Mouse (Mus musculus) MEL (cell line): ENCODE data around the gene Scaf11. TPM values are rescaled to one million over a fixed set of nuclear protein-coding genes. Genes with fewer than 3 reads are reported as not detected.

Experiments used
- DNase-seq: peaks from one replicate; pipeline ENCODE4 v3.0.0; 2011; ENCODE audit warnings: low read depth, low spot score
- H3K27ac ChIP-seq: 2 replicates; pipeline ENCODE4 v1.5.1; 2012; ENCODE audit warnings: low read depth, mild to moderate bottlenecking, control low read depth, low read length, moderate library complexity; ENCODE audit not compliant: control insufficient read depth
- H3K27me3 ChIP-seq, 2 experiments: fragments of 150-350 bp in 1 of 2; sonication (generic) in 1 of 2; 2 replicates each; pipeline ENCODE4 v1.6.1; 2012; ENCODE audit warnings: low read length in 2 of 2, mild to moderate bottlenecking in 2 of 2, improper control_type of control experiment in 1 of 2, moderate library complexity in 1 of 2; ENCODE audit not compliant: insufficient read depth in 2 of 2, control insufficient read depth in 1 of 2
- H3K36me3 ChIP-seq, 2 experiments: 2 replicates each; pipeline ENCODE4 v1.6.1; 2012 to 2014; ENCODE audit warnings: low read length in 2 of 2, improper control_type of control experiment in 1 of 2, inconsistent platforms in 1 of 2, mild to moderate bottlenecking in 1 of 2; ENCODE audit not compliant: insufficient read depth in 2 of 2, control insufficient read depth in 1 of 2
- H3K4me1 ChIP-seq, 2 experiments: fragments of 150-350 bp in 1 of 2; sonication (generic) in 1 of 2; 2 replicates each; pipeline ENCODE4 v1.6.1; 2012; ENCODE audit warnings: low read length in 2 of 2, improper control_type of control experiment in 1 of 2, mild to moderate bottlenecking in 1 of 2; ENCODE audit not compliant: insufficient read depth in 2 of 2, control insufficient read depth in 1 of 2
- H3K4me3 ChIP-seq, 2 experiments: fragments of 150-350 bp in 1 of 2; sonication (generic) in 1 of 2; 2 replicates each; pipeline ENCODE4 v1.5.1; 2012; ENCODE audit warnings: low read depth in 2 of 2, low read length in 2 of 2, mild to moderate bottlenecking in 2 of 2, moderate library complexity in 2 of 2, control low read depth in 1 of 2, improper control_type of control experiment in 1 of 2; ENCODE audit not compliant: control insufficient read depth in 1 of 2, insufficient read depth in 1 of 2
- H3K79me2 ChIP-seq: 2 replicates; pipeline ENCODE4 v1.6.1; 2012; ENCODE audit warnings: mild to moderate bottlenecking, low read length, moderate library complexity; ENCODE audit not compliant: control insufficient read depth, poor library complexity, insufficient read depth
- H3K9ac ChIP-seq: 2 replicates; pipeline ENCODE4 v1.6.1; 2012; ENCODE audit warnings: low read depth, mild to moderate bottlenecking, control low read depth, low read length, moderate library complexity; ENCODE audit not compliant: control insufficient read depth, poor library complexity, severe bottlenecking
- H3K9me3 ChIP-seq: fragments of 150-350 bp; sonication (generic); replicated peaks from 2 replicates; pipeline ENCODE4 v1.6.1; 2012; ENCODE audit warnings: mild to moderate bottlenecking, low read length, improper control_type of control experiment, moderate library complexity; ENCODE audit not compliant: insufficient read depth
- BHLHE40 ChIP-seq: IDR thresholded peaks from 2 replicates; pipeline ENCODE4 v1.6.1; 2012; ENCODE audit warnings: low read depth, mild to moderate bottlenecking, inconsistent platforms, low read length, improper control_type of control experiment, borderline replicate concordance
- CHD2 ChIP-seq: IDR thresholded peaks from 2 replicates; pipeline ENCODE4 v1.6.1; 2011; ENCODE audit warnings: low read length, improper control_type of control experiment
- E2F4 ChIP-seq: IDR thresholded peaks from 2 replicates; pipeline ENCODE4 v1.6.1; 2011; ENCODE audit warnings: low read depth, low read length, improper control_type of control experiment, borderline replicate concordance
- EP300 ChIP-seq, 2 experiments: IDR thresholded peaks; 2 replicates each; pipeline ENCODE4 v1.6.1; 2011; ENCODE audit warnings: improper control_type of control experiment in 2 of 2, low read length in 2 of 2, low read depth in 1 of 2, mild to moderate bottlenecking in 1 of 2
- ETS1 ChIP-seq: IDR thresholded peaks from 2 replicates; pipeline ENCODE4 v1.6.1; 2012; ENCODE audit warnings: low read depth, mild to moderate bottlenecking, inconsistent platforms, low read length, improper control_type of control experiment, moderate library complexity
- GABPA ChIP-seq: IDR thresholded peaks from 2 replicates; pipeline ENCODE4 v1.6.1; 2012; ENCODE audit warnings: low read depth, mild to moderate bottlenecking, inconsistent platforms, low read length, improper control_type of control experiment, moderate library complexity
- GATA1 ChIP-seq: IDR thresholded peaks from 2 replicates; pipeline ENCODE4 v1.6.1; 2011; ENCODE audit warnings: low read depth, low read length, improper control_type of control experiment
- HCFC1 ChIP-seq: IDR thresholded peaks from 2 replicates; pipeline ENCODE4 v1.6.1; 2012; ENCODE audit warnings: low read depth, mild to moderate bottlenecking, inconsistent platforms, low read length, improper control_type of control experiment, moderate library complexity
- KAT2A ChIP-seq: conservative IDR thresholded peaks from 2 replicates; pipeline ENCODE4 v1.6.1; 2012; ENCODE audit warnings: low read depth, low read length, improper control_type of control experiment, inconsistent platforms
- MEF2A ChIP-seq: IDR thresholded peaks from 2 replicates; pipeline ENCODE4 v1.6.1; 2014; ENCODE audit warnings: low read depth, mild to moderate bottlenecking, inconsistent platforms, low read length, improper control_type of control experiment; ENCODE audit not compliant: poor library complexity, insufficient replicate concordance, severe bottlenecking; ENCODE audit errors: extremely low read depth
- MXI1 ChIP-seq: IDR thresholded peaks from 2 replicates; pipeline ENCODE4 v1.6.1; 2011; ENCODE audit warnings: mild to moderate bottlenecking, low read depth, low read length, improper control_type of control experiment
- NELFE ChIP-seq: IDR thresholded peaks from 2 replicates; pipeline ENCODE4 v1.6.1; 2011; ENCODE audit warnings: low read depth, low read length, improper control_type of control experiment
- NRF1 ChIP-seq: IDR thresholded peaks from 2 replicates; pipeline ENCODE4 v1.6.1; 2014; ENCODE audit warnings: low read depth, mild to moderate bottlenecking, inconsistent platforms, low read length, improper control_type of control experiment, moderate library complexity; ENCODE audit not compliant: poor library complexity, insufficient read depth, severe bottlenecking
- POLR2AphosphoS5 ChIP-seq: IDR thresholded peaks from 2 replicates; pipeline ENCODE4 v1.6.1; 2012; ENCODE audit warnings: low read depth, borderline replicate concordance, mild to moderate bottlenecking, inconsistent platforms, low read length, moderate library complexity, mixed read lengths
- RAD21 ChIP-seq: IDR thresholded peaks from 2 replicates; pipeline ENCODE4 v1.6.1; 2011; ENCODE audit warnings: mild to moderate bottlenecking, low read depth, low read length, improper control_type of control experiment
- RCOR1 ChIP-seq: IDR thresholded peaks from 2 replicates; pipeline ENCODE4 v1.6.1; 2012; ENCODE audit warnings: low read depth, mild to moderate bottlenecking, inconsistent platforms, low read length, improper control_type of control experiment
- SIN3A ChIP-seq: IDR thresholded peaks from 2 replicates; pipeline ENCODE4 v1.6.1; 2012; ENCODE audit warnings: low read length, improper control_type of control experiment, inconsistent platforms
- SMC3 ChIP-seq: IDR thresholded peaks from 2 replicates; pipeline ENCODE4 v1.6.1; 2011; ENCODE audit warnings: low read depth, low read length, improper control_type of control experiment
- TAL1 ChIP-seq: IDR thresholded peaks from 2 replicates; pipeline ENCODE4 v1.6.1; 2012; ENCODE audit warnings: mild to moderate bottlenecking, inconsistent platforms, low read length, moderate library complexity, mixed read lengths
- TBP ChIP-seq: IDR thresholded peaks from 2 replicates; pipeline ENCODE4 v1.8.0; 2011; ENCODE audit warnings: low read depth, low read length, improper control_type of control experiment
- TCF12 ChIP-seq: IDR thresholded peaks from 2 replicates; pipeline ENCODE4 v1.6.1; 2014; ENCODE audit warnings: low read depth, mild to moderate bottlenecking, inconsistent platforms, low read length, improper control_type of control experiment, moderate library complexity
- UBTF ChIP-seq: IDR thresholded peaks from 2 replicates; pipeline ENCODE4 v1.6.1; 2012; ENCODE audit warnings: low read depth, mild to moderate bottlenecking, inconsistent platforms, low read length, improper control_type of control experiment, moderate library complexity, borderline replicate concordance; ENCODE audit not compliant: insufficient read depth
- USF1 ChIP-seq: IDR thresholded peaks from 2 replicates; pipeline ENCODE4 v1.6.1; 2014; ENCODE audit warnings: low read depth, mild to moderate bottlenecking, inconsistent platforms, low read length, improper control_type of control experiment, moderate library complexity
- USF2 ChIP-seq, 2 experiments: IDR thresholded peaks; 2 replicates each; pipeline ENCODE4 v1.6.1; 2011 to 2012; ENCODE audit warnings: improper control_type of control experiment in 2 of 2, low read length in 2 of 2, borderline replicate concordance in 1 of 2, inconsistent platforms in 1 of 2, low read depth in 1 of 2, mild to moderate bottlenecking in 1 of 2; ENCODE audit not compliant: insufficient read depth in 1 of 2
- ZC3H11A ChIP-seq: IDR thresholded peaks from 2 replicates; pipeline ENCODE4 v1.6.1; 2012; ENCODE audit warnings: low read depth, mild to moderate bottlenecking, inconsistent platforms, low read length, improper control_type of control experiment
- ZKSCAN1 ChIP-seq: IDR thresholded peaks from 2 replicates; pipeline ENCODE4 v1.6.1; 2012; ENCODE audit warnings: low read depth, mild to moderate bottlenecking, inconsistent platforms, low read length, improper control_type of control experiment, moderate library complexity
- polyA plus RNA-seq, 2 experiments: library from polyadenylated mRNA; stranded (reverse) in 1 of 2; unstranded in 1 of 2; fragments of >175 nt in 1 of 2; fragments of >200 nt in 1 of 2; gene quantifications; 2 replicates each; pipeline versions ENCODE4 v1.2.1 to v1.2.4; 2012; ENCODE audit warnings: low replicate concordance in 2 of 2, low read depth in 1 of 2; ENCODE audit not compliant: insufficient read length in 2 of 2, insufficient read depth in 1 of 2, missing spikeins in 1 of 2
- total RNA-seq: library from RNA; depleted of rRNA; stranded (reverse); fragments of 300-350 nt; gene quantifications from 2 replicates; pipeline ENCODE4 v1.2.3, GENCODE M21; 2012

Scaf11 gene
- total and polyA plus RNA-seq, 3 experiments: 137 to 242 (median 165) TPM

DNA sequence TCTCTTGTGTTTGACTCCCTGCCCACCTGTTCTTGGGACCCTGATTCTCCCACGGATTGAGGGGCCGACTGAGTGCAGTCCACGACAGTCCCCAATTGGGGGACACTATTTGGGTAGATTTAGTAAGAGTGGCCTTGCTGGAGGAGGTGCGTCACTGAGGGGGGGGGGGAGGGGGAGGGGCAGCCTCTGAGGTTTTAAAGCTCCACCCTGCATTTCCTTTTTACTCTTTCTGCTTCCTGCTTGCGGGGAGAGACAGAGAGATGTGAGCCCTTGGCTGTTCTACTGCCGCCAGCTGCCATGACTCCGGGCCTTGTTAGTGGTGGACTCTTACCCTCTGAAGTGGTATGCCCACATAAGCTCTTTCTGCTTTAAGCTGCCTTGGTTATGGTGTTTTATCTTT, 37.0 kb upstream of the Scaf11 start:
- H3K4me3 ChIP-seq: no peak overlapping the region
- H3K9me3 ChIP-seq: no peaks in the 10 kb centered on the region
- H3K27me3 ChIP-seq: peaks cover 0 to 2% of the 10 kb centered on the region in 2 experiments; a peak in 2 of 4 replicates
- no peak for DNase-seq
- H3K36me3 ChIP-seq: no peaks in the 10 kb centered on the region
- TF ChIP-seq HCFC1 (no peak), KAT2A (no peak), GATA1 (no peak)
- no peaks in the 10 kb centered on the region for H3K4me1 ChIP-seq
- no peak overlapping the region for H3K9ac ChIP-seq
- no peaks in the 10 kb centered on the region for H3K79me2 ChIP-seq
- no peak overlapping the region for H3K27ac ChIP-seq

DNA sequence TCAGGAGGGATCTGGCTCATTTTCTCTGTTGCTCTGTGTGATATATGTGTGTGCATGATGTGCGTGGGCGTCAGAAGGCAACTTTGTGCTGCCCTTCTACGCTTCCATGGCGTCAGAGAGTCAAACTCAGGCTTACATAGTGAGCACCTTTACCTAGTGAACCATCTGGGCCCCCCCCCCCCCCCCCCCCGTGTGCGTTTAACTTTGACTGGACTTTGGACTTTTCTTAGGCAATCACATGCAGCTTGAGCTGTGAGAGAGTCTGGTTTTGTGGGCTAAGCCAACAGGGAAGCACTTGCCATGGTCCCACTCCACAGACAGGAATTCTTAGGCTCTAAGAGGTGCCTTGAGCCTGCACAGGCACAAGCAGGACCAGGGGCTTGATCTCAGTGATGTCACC, 33.6 kb upstream of the Scaf11 start:
- no peak overlapping the region for H3K9ac ChIP-seq
- H3K27ac ChIP-seq: no peak overlapping the region
- H3K4me3 ChIP-seq: no peak overlapping the region
- H3K9me3 ChIP-seq: no peaks in the 10 kb centered on the region
- H3K27me3 ChIP-seq: no peaks in the 10 kb centered on the region
- H3K79me2 ChIP-seq: no peaks in the 10 kb centered on the region
- peaks cover 0 to 3% of the 10 kb centered on the region in 2 experiments; a peak in 2 of 4 replicates for H3K36me3 ChIP-seq
- TF ChIP-seq SIN3A (no peak), GATA1 (no peak), MEF2A (no peak), ETS1 (no peak), MXI1 (no peak), USF1 (no peak), ZC3H11A (no peak), POLR2AphosphoS5 (no peak), ZKSCAN1 (no peak), GABPA (no peak), UBTF (no peak), USF2 (IDR thresholded peaks at IDR 0.05; ENCODE audit: borderline replicate concordance in 1 of 2, insufficient read depth in 1 of 2, low read depth in 1 of 2, low read length in 2 of 2) (no peak), CHD2 (no peak)
- peaks cover 0 to 3% of the 10 kb centered on the region in 2 experiments; a peak in 1 of 4 replicates for H3K4me1 ChIP-seq
- no peak for DNase-seq

DNA sequence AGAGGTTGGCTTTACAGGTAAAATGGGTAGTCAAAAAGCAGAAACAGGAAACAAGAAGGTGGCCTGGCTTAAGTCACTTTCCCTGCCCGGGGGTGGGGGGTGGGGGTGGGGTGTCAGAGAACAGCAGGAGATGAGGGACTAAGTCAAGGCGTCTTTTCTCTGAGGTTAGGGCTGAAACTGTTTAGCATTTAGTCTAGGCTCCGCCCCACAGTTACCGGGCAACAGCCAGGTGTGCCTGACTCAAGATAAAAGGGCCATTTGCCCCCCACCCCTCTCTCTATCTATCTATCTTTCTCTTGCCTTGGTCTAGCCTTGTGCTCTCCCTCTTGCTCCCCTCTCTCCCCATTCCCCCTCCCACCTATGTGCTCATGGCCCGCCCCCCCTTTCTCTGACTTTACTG, 32.9 kb upstream of the Scaf11 start:
- H3K9ac ChIP-seq: no peak overlapping the region
- H3K4me1 ChIP-seq: peaks cover 0 to 3% of the 10 kb centered on the region in 2 experiments; a peak in 1 of 4 replicates
- no peaks in the 10 kb centered on the region for H3K9me3 ChIP-seq
- no peaks in the 10 kb centered on the region for H3K27me3 ChIP-seq
- no peak for DNase-seq
- no peak overlapping the region for H3K27ac ChIP-seq
- H3K79me2 ChIP-seq: no peaks in the 10 kb centered on the region
- peaks cover 0 to 4% of the 10 kb centered on the region in 2 experiments; a peak in 2 of 4 replicates for H3K36me3 ChIP-seq
- no peak overlapping the region for H3K4me3 ChIP-seq
- TF ChIP-seq MEF2A (no peak), BHLHE40 (no peak), NRF1 (no peak), TBP (no peak), SMC3 (no peak), ZC3H11A (no peak), TAL1 (no peak), E2F4 (no peak), NELFE (no peak), ETS1 (no peak), HCFC1 (no peak), TCF12 (no peak), RCOR1 (no peak), EP300 (IDR thresholded peaks at IDR 0.05; ENCODE audit: low read depth in 1 of 2, low read length in 2 of 2) (no peak), GABPA (no peak), RAD21 (no peak)
